14 mouse cellular contexts compared by ENCODE assay signal in genomic region chr13:9583579-9583978, GRCm38 (mm10).
"Had no signal": no experiment of that assay in that cellular context is flagged by ENCODE, and none has a peak within 500 bp of the region (broad histone marks: within the 10 kb centered on the region; RNA-seq: fewer than 3 reads in every experiment).

No protein-coding gene starts in this region.

- H3K4me3 ChIP-seq: left cerebral cortex, adult 2 months; limb, embryonic 10.5 days; liver, embryonic 15.5 days; myocyte; neural tube, embryonic 13.5 days had no signal

- ATAC-seq: intestine, postnatal 0 days had no signal

- H3K36me3 ChIP-seq: limb, embryonic 10.5 days; liver, embryonic 15.5 days had no signal

- H3K9ac ChIP-seq: liver, embryonic 15.5 days; neural tube, embryonic 13.5 days had no signal

- H3K9me3 ChIP-seq: limb, embryonic 10.5 days; liver, embryonic 15.5 days; neural tube, embryonic 13.5 days had no signal

- H3K4me2 ChIP-seq: liver, embryonic 11.5 days; liver, embryonic 15.5 days; neural tube, embryonic 13.5 days had no signal

- DNase-seq: kidney, adult 8-10 months; kidney, postnatal 25 days; lung, adult 2 months; lung, postnatal 10 days; lung, postnatal 4 days; right cerebral cortex, postnatal 25 days; thymus, postnatal 4 days had no signal

- H3K4me1 ChIP-seq: limb, embryonic 10.5 days; liver, embryonic 15.5 days had no signal

- H3K27ac ChIP-seq: left cerebral cortex, adult 2 months; limb, embryonic 10.5 days; liver, embryonic 15.5 days; neural tube, embryonic 13.5 days had no signal

- H3K27me3 ChIP-seq: liver, embryonic 15.5 days; neural tube, embryonic 13.5 days had no signal
